Mouse (Mus musculus) embryonic facial prominence, embryonic 14.5 days (tissue): ENCODE measurements at regions not wholly inside any gene's neighbourhood (a gene's known extent, or its start where the extent isn't known, plus 50 kb on each side); places are given as distances from the start of the nearest gene placed in this dataset.

Experiments
- ATAC-seq: fragments of 200-750 bp; cut with Nextera tagmentation; 2 replicates; pipeline ENCODE4 v1.8.0; 2017; ENCODE audit warnings: low read depth, moderate number of reproducible peaks, moderate TSS enrichment
- DNase-seq: peaks from one replicate; pipeline ENCODE4 v3.0.0-alpha.2; 2015; ENCODE audit warnings: low spot score
- H3K27ac ChIP-seq: fragments of 300-500 bp; sonication (generic); replicated peaks from 2 replicates; pipeline ENCODE4 v1.5.1; 2014; ENCODE audit warnings: low read depth, mild to moderate bottlenecking, low read length, moderate library complexity
- H3K27me3 ChIP-seq: fragments of 300-500 bp; sonication (generic); replicated peaks from 2 replicates; pipeline ENCODE4 v1.6.1; 2014; ENCODE audit warnings: low read length; ENCODE audit not compliant: control insufficient read depth, insufficient read depth
- H3K36me3 ChIP-seq: fragments of 300-500 bp; sonication (generic); 2 replicates; pipeline ENCODE4 v1.6.1; 2014; ENCODE audit warnings: low read length, mixed read lengths; ENCODE audit not compliant: control insufficient read depth, insufficient read depth
- H3K4me1 ChIP-seq: fragments of 300-500 bp; sonication (generic); 2 replicates; pipeline ENCODE4 v1.6.1; 2014; ENCODE audit warnings: antibody characterized with exemption, low read length; ENCODE audit not compliant: control insufficient read depth, insufficient read depth
- H3K4me2 ChIP-seq: fragments of 300-500 bp; sonication (generic); 2 replicates; pipeline ENCODE4 v1.6.1; 2014; ENCODE audit warnings: low read depth, mild to moderate bottlenecking, low read length, moderate library complexity, mixed read lengths
- H3K4me3 ChIP-seq: fragments of 300-500 bp; sonication (generic); 2 replicates; pipeline ENCODE4 v1.5.1; 2014; ENCODE audit warnings: low read depth, mild to moderate bottlenecking, low read length
- H3K9ac ChIP-seq: fragments of 300-500 bp; sonication (generic); 2 replicates; pipeline ENCODE4 v1.6.1; 2014; ENCODE audit warnings: low read depth, mild to moderate bottlenecking, low read length, moderate library complexity, mixed read lengths
- H3K9me3 ChIP-seq: fragments of 300-500 bp; sonication (generic); 2 replicates; pipeline ENCODE4 v1.6.1; 2016; ENCODE audit warnings: low read length; ENCODE audit not compliant: control insufficient read depth
- WGBS: fragments of 180-500 bp; shearing (Covaris S2); extraction: QIAGEN DNeasy Blood & Tissue Kit; methylation state at CpG from one replicate; pipeline ENCODE4 v1.1.7; 2014; 5-methylcytosine and 5-hydroxymethylcytosine counted together

- no peak overlapping the region for H3K9ac ChIP-seq
- no peaks in the 10 kb centered on the region for H3K4me1 ChIP-seq
- H3K36me3 ChIP-seq, result no peaks in the 10 kb centered on the region
- H3K9me3 ChIP-seq, result no peaks in the 10 kb centered on the region
- no peak overlapping the region for H3K27ac ChIP-seq
- WGBS, result 79% methylated on average over 4 of the region's 4 CpGs
- ATAC-seq, result no peak
- no peak for DNase-seq
- no peak overlapping the region for H3K4me3 ChIP-seq
- no peaks in the 10 kb centered on the region for H3K27me3 ChIP-seq
- H3K4me2 ChIP-seq, result no peak overlapping the region
These were observed 150.5 kb upstream of the Wdr11 start for GRCm38 (mm10) chr7:129441085-129441617.

GRCm38 (mm10) chr7:129469496-129469895 is 122.2 kb upstream of the Wdr11 start:
- H3K9me3 ChIP-seq, result no peaks in the 10 kb centered on the region
- H3K27ac ChIP-seq, result no peak overlapping the region
- H3K27me3 ChIP-seq, result no peaks in the 10 kb centered on the region
- H3K36me3 ChIP-seq, result no peaks in the 10 kb centered on the region
- ATAC-seq, result 0 out of 2 replicates have a peak, but pooled peaks have one; percentile 67
- H3K9ac ChIP-seq, result no peak overlapping the region
- 2% methylated on average over 3 of the region's 3 CpGs for WGBS
- H3K4me1 ChIP-seq, result no peaks in the 10 kb centered on the region
- DNase-seq, result peak; percentile 87
- no peak overlapping the region for H3K4me3 ChIP-seq
- H3K4me2 ChIP-seq, result no peak overlapping the region

GRCm38 (mm10) chr7:129483736-129484135 is 107.9 kb upstream of the Wdr11 start:
- DNase-seq (no peak), ATAC-seq (no peak)
- no peaks in the 10 kb centered on the region for H3K27me3 ChIP-seq
- no peaks in the 10 kb centered on the region for H3K36me3 ChIP-seq
- no peaks in the 10 kb centered on the region for H3K4me1 ChIP-seq
- no peaks in the 10 kb centered on the region for H3K9me3 ChIP-seq
- no peak overlapping the region for H3K27ac ChIP-seq
- H3K4me2 ChIP-seq, result no peak overlapping the region
- 83% methylated on average over 5 of the region's 5 CpGs for WGBS
- H3K4me3 ChIP-seq, result no peak overlapping the region
- no peak overlapping the region for H3K9ac ChIP-seq

- H3K9me3 ChIP-seq, result no peaks in the 10 kb centered on the region
- no peak overlapping the region for H3K9ac ChIP-seq
- no peaks in the 10 kb centered on the region for H3K36me3 ChIP-seq
- DNase-seq, result peak; percentile 75
- H3K4me3 ChIP-seq, result no peak overlapping the region
- no peak overlapping the region for H3K4me2 ChIP-seq
- no peaks in the 10 kb centered on the region for H3K4me1 ChIP-seq
- no peaks in the 10 kb centered on the region for H3K27me3 ChIP-seq
- ATAC-seq, result no peak
- 29% methylated on average over 2 of the region's 2 CpGs for WGBS
- H3K27ac ChIP-seq, result no peak overlapping the region
These were observed 84.8 kb upstream of the Wdr11 start for GRCm38 (mm10) chr7:129506894-129507293.

- no peaks in the 10 kb centered on the region for H3K4me1 ChIP-seq
- no peaks in the 10 kb centered on the region for H3K36me3 ChIP-seq
- no peaks in the 10 kb centered on the region for H3K27me3 ChIP-seq
- no peak for ATAC-seq
- H3K27ac ChIP-seq, result no peak overlapping the region
- H3K9ac ChIP-seq, result no peak overlapping the region
- DNase-seq, result no peak
- WGBS, result 59% methylated on average over 10 of the region's 10 CpGs
- H3K4me3 ChIP-seq, result no peak overlapping the region
- no peaks in the 10 kb centered on the region for H3K9me3 ChIP-seq
- H3K4me2 ChIP-seq, result no peak overlapping the region
These were observed 82.0 kb upstream of the Wdr11 start for GRCm38 (mm10) chr7:129509631-129510132.

GRCm38 (mm10) chr7:129514619-129515018 is 77.0 kb upstream of the Wdr11 start:
- no peak overlapping the region for H3K4me2 ChIP-seq
- no peak overlapping the region for H3K4me3 ChIP-seq
- H3K36me3 ChIP-seq, result no peaks in the 10 kb centered on the region
- ATAC-seq (no peak), DNase-seq (no peak)
- H3K27ac ChIP-seq, result no peak overlapping the region
- no peak overlapping the region for H3K9ac ChIP-seq
- H3K27me3 ChIP-seq, result no peaks in the 10 kb centered on the region
- H3K9me3 ChIP-seq, result no peaks in the 10 kb centered on the region
- no peaks in the 10 kb centered on the region for H3K4me1 ChIP-seq
- 39% methylated on average over 7 of the region's 7 CpGs for WGBS

GRCm38 (mm10) chr7:129524369-129524915 is 67.2 kb upstream of the Wdr11 start:
- Histone ChIP-seq H3K4me2 (no peak overlapping the region), H3K9me3 (no peaks in the 10 kb centered on the region), H3K27me3 (no peaks in the 10 kb centered on the region), H3K4me1 (no peaks in the 10 kb centered on the region), H3K4me3 (no peak overlapping the region), H3K36me3 (no peaks in the 10 kb centered on the region), H3K9ac (no peak overlapping the region), H3K27ac (no peak overlapping the region)
- ATAC-seq (no peak), DNase-seq (no peak)
- 96% methylated on average over 1 of the region's 1 CpGs for WGBS

GRCm38 (mm10) chr7:129525985-129526384 is 65.7 kb upstream of the Wdr11 start:
- Histone ChIP-seq H3K27me3 (no peaks in the 10 kb centered on the region), H3K4me1 (no peaks in the 10 kb centered on the region), H3K4me2 (no peak overlapping the region), H3K9ac (no peak overlapping the region), H3K4me3 (no peak overlapping the region), H3K9me3 (no peaks in the 10 kb centered on the region), H3K36me3 (no peaks in the 10 kb centered on the region), H3K27ac (no peak overlapping the region)
- DNase-seq (no peak), ATAC-seq (no peak)
- WGBS, result 69% methylated on average over 3 of the region's 3 CpGs

- no peak overlapping the region for H3K4me2 ChIP-seq
- 61% methylated on average over 6 of the region's 6 CpGs for WGBS
- H3K27ac ChIP-seq, result no peak overlapping the region
These were observed 63.4 kb upstream of the Wdr11 start for GRCm38 (mm10) chr7:129528263-129528662.

More at GRCm38 (mm10) chr7:129528263-129528662, 63.4 kb upstream of the Wdr11 start:
- DNase-seq (no peak), ATAC-seq (no peak)
- Histone ChIP-seq H3K4me3 (no peak overlapping the region), H3K27me3 (no peaks in the 10 kb centered on the region), H3K4me1 (no peaks in the 10 kb centered on the region), H3K36me3 (no peaks in the 10 kb centered on the region), H3K9ac (no peak overlapping the region), H3K9me3 (no peaks in the 10 kb centered on the region)
